Mouse (Mus musculus) hematopoietic multipotent progenitor cell, adult 10-12 weeks (in vitro differentiated cells): ENCODE results near the gene Scrn1. TPM values are rescaled to one million over a fixed set of nuclear protein-coding genes. Genes with fewer than 3 reads are reported as not detected.

Source experiments
- polyA plus RNA-seq: library from polyadenylated mRNA; stranded (reverse); fragments of >175 nt; gene quantifications from 2 replicates; pipeline ENCODE4 v1.2.3, GENCODE M21; 2012; ENCODE audit warnings: low replicate concordance

Scrn1 gene
- 0.02 and 0.04 TPM in 2 replicates for polyA plus RNA-seq

DNA sequence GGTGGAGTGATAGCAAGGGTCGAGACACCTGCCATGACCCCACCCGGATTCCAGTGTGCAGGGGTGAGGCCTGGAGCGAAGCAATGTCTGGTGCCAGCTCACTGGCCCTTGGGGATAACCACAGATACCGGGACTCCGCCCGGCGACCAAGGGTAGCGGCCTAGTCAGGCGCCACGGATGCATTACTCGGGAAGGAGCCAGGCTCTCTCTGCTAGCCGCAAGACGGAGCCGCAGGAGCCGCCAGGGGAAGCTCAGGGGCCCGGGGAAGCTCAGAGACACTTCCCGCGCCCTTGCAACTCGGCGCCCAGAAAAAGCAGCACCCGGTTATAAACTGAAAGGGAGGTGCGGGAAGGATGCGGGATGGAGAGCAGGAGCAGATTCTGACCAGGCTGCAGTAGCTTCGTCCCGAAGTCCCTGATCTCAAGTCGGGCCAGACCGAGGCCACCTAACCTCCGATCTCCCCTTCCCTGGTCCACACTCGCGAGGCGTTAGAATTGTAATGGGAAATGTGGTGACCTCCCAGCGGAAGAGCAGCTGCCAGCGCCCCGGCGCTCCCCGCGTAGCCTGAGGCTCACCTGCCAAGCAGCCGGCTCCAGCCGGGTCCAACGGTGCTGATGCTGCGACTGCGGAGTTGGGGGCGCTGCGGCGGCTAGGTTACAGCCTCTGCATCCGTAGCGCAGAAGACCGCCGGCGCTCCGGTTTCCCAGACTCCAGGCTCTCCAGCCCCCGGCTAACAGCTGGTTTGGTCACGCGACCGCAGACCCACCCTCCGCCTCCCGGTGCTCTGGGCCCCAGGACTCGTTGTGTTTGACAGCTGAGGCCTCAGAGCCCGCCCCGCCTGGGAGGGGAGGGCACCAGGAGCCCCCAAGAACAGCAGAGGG is at the start of gene Scrn1:
Scrn1 (minus strand) TSS at position 825 of the 881 bp plus-strand sequence.

DNA sequence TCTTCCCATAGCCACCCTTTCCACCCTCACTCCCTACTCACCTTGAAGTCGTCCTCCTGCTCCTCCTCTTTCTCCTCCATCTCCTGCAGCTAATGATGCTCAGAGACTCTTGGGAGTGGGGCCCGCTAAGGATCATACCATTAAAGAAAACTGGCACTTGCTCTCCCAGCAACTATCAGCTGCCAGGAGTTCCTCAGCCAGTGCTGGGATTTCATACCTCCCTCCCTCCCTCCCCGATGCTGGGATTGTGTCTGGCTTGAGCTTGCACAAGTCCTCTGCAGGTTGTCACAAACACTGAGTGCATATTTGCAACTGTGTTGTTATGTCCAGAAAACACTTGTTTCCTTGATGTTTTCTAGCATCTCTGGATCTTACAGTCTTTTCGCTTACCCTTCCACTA is 30.9 kb upstream of the Scrn1 start, which contains the start of gene Fkbp14:
Fkbp14 (minus strand) TSS at position 101 of the 400 bp plus-strand sequence.

DNA sequence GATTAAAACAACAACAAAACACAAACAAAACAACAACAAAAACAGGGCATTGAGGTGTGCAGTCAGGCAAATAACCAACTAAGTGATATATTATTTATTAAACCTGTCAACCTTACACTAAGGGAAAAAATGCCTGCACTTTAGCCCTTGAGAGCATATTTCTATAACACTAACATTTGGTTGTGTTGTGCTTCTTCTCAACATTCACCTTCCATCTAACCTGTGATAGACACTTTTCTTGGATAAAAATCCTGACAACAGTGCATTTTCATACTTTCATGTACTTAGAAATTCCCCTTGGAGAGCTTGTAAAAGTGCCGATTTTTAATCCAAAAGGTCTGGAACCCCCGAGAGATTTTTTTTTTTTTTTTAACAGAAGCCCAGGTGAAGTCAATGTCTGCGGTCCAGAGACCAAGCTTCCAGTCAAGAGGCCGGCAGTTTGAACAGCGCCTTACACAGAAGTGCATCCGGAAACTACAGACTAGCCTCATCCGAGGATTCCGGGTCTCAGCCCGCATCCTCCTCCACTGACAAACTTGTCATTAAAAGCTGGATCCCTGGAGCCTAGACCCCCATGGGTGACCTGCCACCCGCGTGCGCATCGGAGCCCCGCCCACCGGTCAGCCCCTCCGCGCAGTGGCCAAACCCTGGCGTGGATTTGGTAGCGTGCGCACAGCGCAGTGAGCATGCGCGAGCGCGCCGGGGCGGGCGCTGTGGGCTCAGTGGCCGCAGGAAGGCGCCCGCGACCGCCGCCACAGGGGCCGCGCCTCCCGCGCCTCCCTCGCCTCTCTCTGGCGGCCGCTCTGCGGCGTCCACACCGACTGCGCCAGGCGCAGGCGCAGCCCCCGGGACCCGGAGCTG is 28.4 kb upstream of the Scrn1 start, which contains the start of gene Plekha8:
Plekha8 (plus strand) TSS at position 643 of the 861 bp plus-strand sequence.

Other genes starting within 250 kb of the Scrn1 start
- gene Prr15, start 240.7 kb downstream of the Scrn1 start, polyA plus RNA-seq, result 0.29 and 0.50 TPM in 2 replicates
- gene Wipf3, start 136.9 kb downstream of the Scrn1 start, polyA plus RNA-seq, result 0.28 and 3.3 TPM in 2 replicates
- gene Plekha8, start 28.6 kb upstream of the Scrn1 start, polyA plus RNA-seq, result 0.70 and 1.1 TPM in 2 replicates
- gene Fkbp14, start 30.8 kb upstream of the Scrn1 start, polyA plus RNA-seq, result not detected in 2 replicates
- 5.5 and 7.7 TPM in 2 replicates for gene Mturn, start 115.1 kb upstream of the Scrn1 start, polyA plus RNA-seq